Mouse (Mus musculus): ENCODE results near the gene Dnajb12. TPM values are rescaled to one million over a fixed set of nuclear protein-coding genes. Genes with fewer than 3 reads are reported as not detected.

Gene Dnajb12
- total and polyA plus RNA-seq, 3 experiments: 13.3 to 217 (median 41.7) TPM

GRCm38 (mm10) chr10:59901463-59901862 is 22.1 kb downstream of the Dnajb12 start:
- H3K27ac ChIP-seq (ENCODE audit: control insufficient read depth, low read depth, low read length): no peak overlapping the region
- no peaks in the 10 kb centered on the region for H3K9me3 ChIP-seq (replicated peaks; ENCODE audit: insufficient read depth, low read length)
- H3K4me3 ChIP-seq (ENCODE audit: control insufficient read depth in 1 of 2, insufficient read depth in 1 of 2, low read depth in 2 of 2, low read length in 2 of 2): no peak overlapping the region
- H3K27me3 ChIP-seq (ENCODE audit: control insufficient read depth in 1 of 2, insufficient read depth in 2 of 2, low read length in 2 of 2): no peaks in the 10 kb centered on the region
- H3K79me2 ChIP-seq (ENCODE audit: control insufficient read depth, insufficient read depth, low read length, poor library complexity): no peaks in the 10 kb centered on the region
- no peak for DNase-seq (ENCODE audit: low read depth, low spot score)
- H3K4me1 ChIP-seq (ENCODE audit: control insufficient read depth in 1 of 2, insufficient read depth in 2 of 2, low read length in 2 of 2): peaks cover 0 to under 1% of the 10 kb centered on the region in 2 experiments; a peak in 2 of 4 replicates
- peaks cover 0 to 2% of the 10 kb centered on the region in 2 experiments; a peak in 1 of 4 replicates for H3K36me3 ChIP-seq (ENCODE audit: control insufficient read depth in 1 of 2, insufficient read depth in 2 of 2, low read length in 2 of 2)
- no peak overlapping the region for H3K9ac ChIP-seq (ENCODE audit: control insufficient read depth, low read depth, low read length, poor library complexity, severe bottlenecking)
- TF ChIP-seq POLR2AphosphoS2 (IDR thresholded peaks at IDR 0.05; ENCODE audit: low read length): peak; percentile 22; the same call in 1 of the 2 replicates
- TF ChIP-seq ZC3H11A (IDR thresholded peaks at IDR 0.05; ENCODE audit: low read depth, low read length): no peak

GRCm38 (mm10) chr10:59901986-59902605 is 22.7 kb downstream of the Dnajb12 start:
- Histone ChIP-seq H3K27ac (ENCODE audit: control insufficient read depth, low read depth, low read length) (no peak overlapping the region), H3K9me3 (replicated peaks; ENCODE audit: insufficient read depth, low read length) (no peaks in the 10 kb centered on the region), H3K4me1 (ENCODE audit: control insufficient read depth in 1 of 2, insufficient read depth in 2 of 2, low read length in 2 of 2) (peaks cover 3 to 5% of the 10 kb centered on the region in 2 experiments; a peak in 3 of 4 replicates), H3K79me2 (ENCODE audit: control insufficient read depth, insufficient read depth, low read length, poor library complexity) (no peaks in the 10 kb centered on the region), H3K27me3 (ENCODE audit: control insufficient read depth in 1 of 2, insufficient read depth in 2 of 2, low read length in 2 of 2) (no peaks in the 10 kb centered on the region), H3K4me3 (ENCODE audit: control insufficient read depth in 1 of 2, insufficient read depth in 1 of 2, low read depth in 2 of 2, low read length in 2 of 2) (no peak overlapping the region), H3K36me3 (ENCODE audit: control insufficient read depth in 1 of 2, insufficient read depth in 2 of 2, low read length in 2 of 2) (peaks cover 0 to 7% of the 10 kb centered on the region in 2 experiments; a peak in 2 of 4 replicates), H3K9ac (ENCODE audit: control insufficient read depth, low read depth, low read length, poor library complexity, severe bottlenecking) (no peak overlapping the region)
- TF ChIP-seq ELF1 (IDR thresholded peaks at IDR 0.05; ENCODE audit: low read depth, low read length) (no peak), EP300 (IDR thresholded peaks at IDR 0.05; ENCODE audit: low read depth in 1 of 2, low read length in 2 of 2) (no peak), POLR2AphosphoS5 (IDR thresholded peaks at IDR 0.05; ENCODE audit: borderline replicate concordance, low read depth, low read length) (no peak), ZC3H11A (IDR thresholded peaks at IDR 0.05; ENCODE audit: low read depth, low read length) (no peak), UBTF (IDR thresholded peaks at IDR 0.05; ENCODE audit: borderline replicate concordance, insufficient read depth, low read depth, low read length) (no peak), RAD21 (IDR thresholded peaks at IDR 0.05; ENCODE audit: low read depth, low read length) (no peak), ZMIZ1 (IDR thresholded peaks at IDR 0.05; ENCODE audit: low read depth, low read length) (no peak), ZKSCAN1 (IDR thresholded peaks at IDR 0.05; ENCODE audit: low read depth, low read length) (no peak), GABPA (IDR thresholded peaks at IDR 0.05; ENCODE audit: low read depth, low read length) (no peak), JUND (IDR thresholded peaks at IDR 0.05; ENCODE audit: low read depth, low read length) (no peak), E2F4 (IDR thresholded peaks at IDR 0.05; ENCODE audit: borderline replicate concordance, low read depth, low read length) (no peak), POLR2AphosphoS2 (IDR thresholded peaks at IDR 0.05; ENCODE audit: low read length) (no peak), TCF12 (IDR thresholded peaks at IDR 0.05; ENCODE audit: low read depth, low read length) (no peak), ETS1 (IDR thresholded peaks at IDR 0.05; ENCODE audit: low read depth, low read length) (no peak), CHD1 (IDR thresholded peaks at IDR 0.05; ENCODE audit: low read depth, low read length) (no peak)
- DNase-seq (ENCODE audit: low read depth, low spot score): no peak

All from MEL (cell line).